Mouse (Mus musculus): Measurements from ENCODE around the gene Gm8947.
"Not testable (repeated sequence)": the region's sequence is repeated elsewhere in the genome, so short reads cannot be mapped to it uniquely, and the experiment has no call there.

The Gm8947 gene

GRCm38 (mm10) chr1:151203818-151204217 is 11.6 kb downstream of the Gm8947 start, which contains the start of gene 3110040M04Rik:
Gene 3110040M04Rik (plus strand): TSS chr1:151204121.
- not testable (repeated sequence) for H3K9me3 ChIP-seq (ENCODE audit: low read length); H3K36me3 ChIP-seq (ENCODE audit: insufficient read depth, low read length); H3K4me1 ChIP-seq (replicated peaks; ENCODE audit: low read depth, low read length); H3K4me3 ChIP-seq (replicated peaks; ENCODE audit: low read length); H3K27me3 ChIP-seq (ENCODE audit: insufficient read depth, low read length)

GRCm38 (mm10) chr1:151208493-151208892 is 16.3 kb downstream of the Gm8947 start:
- H3K4me3 ChIP-seq (replicated peaks; ENCODE audit: low read length); H3K4me1 ChIP-seq (replicated peaks; ENCODE audit: low read depth, low read length); H3K9me3 ChIP-seq (ENCODE audit: low read length); H3K27me3 ChIP-seq (ENCODE audit: insufficient read depth, low read length); H3K36me3 ChIP-seq (ENCODE audit: insufficient read depth, low read length): not testable (repeated sequence)

GRCm38 (mm10) chr1:151208944-151209343 is 16.8 kb downstream of the Gm8947 start:
- not testable (repeated sequence) for H3K36me3 ChIP-seq (ENCODE audit: insufficient read depth, low read length); H3K4me3 ChIP-seq (replicated peaks; ENCODE audit: low read length); H3K27me3 ChIP-seq (ENCODE audit: insufficient read depth, low read length); H3K4me1 ChIP-seq (replicated peaks; ENCODE audit: low read depth, low read length); H3K9me3 ChIP-seq (ENCODE audit: low read length)

GRCm38 (mm10) chr1:151209824-151210355 is 17.7 kb downstream of the Gm8947 start, which contains the start of gene Gm47996:
Gene Gm47996 (plus strand): TSS chr1:151210131.
- H3K27me3 ChIP-seq (ENCODE audit: insufficient read depth, low read length); H3K9me3 ChIP-seq (ENCODE audit: low read length); H3K4me1 ChIP-seq (replicated peaks; ENCODE audit: low read depth, low read length); H3K36me3 ChIP-seq (ENCODE audit: insufficient read depth, low read length); H3K4me3 ChIP-seq (replicated peaks; ENCODE audit: low read length): not testable (repeated sequence)

- not testable (repeated sequence) for H3K27me3 ChIP-seq (ENCODE audit: insufficient read depth, low read length); H3K4me3 ChIP-seq (replicated peaks; ENCODE audit: low read length); H3K9me3 ChIP-seq (ENCODE audit: low read length); H3K4me1 ChIP-seq (replicated peaks; ENCODE audit: low read depth, low read length); H3K36me3 ChIP-seq (ENCODE audit: insufficient read depth, low read length)
Observed at GRCm38 (mm10) chr1:151211666-151212065, 19.5 kb downstream of the Gm8947 start.

GRCm38 (mm10) chr1:151214862-151215261 is 22.7 kb downstream of the Gm8947 start:
- Histone ChIP-seq H3K9me3 (ENCODE audit: low read length) (no peaks in the 10 kb centered on the region), H3K4me3 (replicated peaks; ENCODE audit: low read length) (no peak overlapping the region), H3K4me1 (replicated peaks; ENCODE audit: low read depth, low read length) (peaks cover 15% of the 10 kb centered on the region), H3K36me3 (ENCODE audit: insufficient read depth, low read length) (no peaks in the 10 kb centered on the region), H3K27me3 (ENCODE audit: insufficient read depth, low read length) (no peaks in the 10 kb centered on the region)
- TF ChIP-seq POU5F1 (IDR thresholded peaks at IDR 0.05; ENCODE audit: borderline replicate concordance, low read length) (no peak), NANOG (IDR thresholded peaks at IDR 0.05; ENCODE audit: borderline replicate concordance, low read length) (no peak)

- no peaks in the 10 kb centered on the region for H3K36me3 ChIP-seq (ENCODE audit: insufficient read depth, low read length)
- no peaks in the 10 kb centered on the region for H3K27me3 ChIP-seq (ENCODE audit: insufficient read depth, low read length)
- TF ChIP-seq POU5F1 (IDR thresholded peaks at IDR 0.05; ENCODE audit: borderline replicate concordance, low read length) = no peak
- no peak for TF ChIP-seq NANOG (IDR thresholded peaks at IDR 0.05; ENCODE audit: borderline replicate concordance, low read length)
- TF ChIP-seq CTCF (conservative IDR thresholded peaks at IDR 0.05; ENCODE audit: low read length) = no peak
- no peaks in the 10 kb centered on the region for H3K9me3 ChIP-seq (ENCODE audit: low read length)
- no peak overlapping the region for H3K4me3 ChIP-seq (replicated peaks; ENCODE audit: low read length)
- H3K4me1 ChIP-seq (replicated peaks; ENCODE audit: low read depth, low read length) = peaks cover 22% of the 10 kb centered on the region
Observed at GRCm38 (mm10) chr1:151215985-151216384, 23.8 kb downstream of the Gm8947 start.

- Histone ChIP-seq H3K4me1 (replicated peaks; ENCODE audit: low read depth, low read length) (peaks cover 22% of the 10 kb centered on the region), H3K4me3 (replicated peaks; ENCODE audit: low read length) (no peak overlapping the region), H3K27me3 (ENCODE audit: insufficient read depth, low read length) (no peaks in the 10 kb centered on the region), H3K36me3 (ENCODE audit: insufficient read depth, low read length) (no peaks in the 10 kb centered on the region), H3K9me3 (ENCODE audit: low read length) (no peaks in the 10 kb centered on the region)
- no peak for TF ChIP-seq POU5F1 (IDR thresholded peaks at IDR 0.05; ENCODE audit: borderline replicate concordance, low read length)
- TF ChIP-seq CTCF (conservative IDR thresholded peaks at IDR 0.05; ENCODE audit: low read length) = no peak
- TF ChIP-seq NANOG (IDR thresholded peaks at IDR 0.05; ENCODE audit: borderline replicate concordance, low read length) = no peak
Observed at GRCm38 (mm10) chr1:151216417-151216816, 24.2 kb downstream of the Gm8947 start.

- no peak for TF ChIP-seq CTCF (conservative IDR thresholded peaks at IDR 0.05; ENCODE audit: low read length)
- no peaks in the 10 kb centered on the region for H3K9me3 ChIP-seq (ENCODE audit: low read length)
- H3K36me3 ChIP-seq (ENCODE audit: insufficient read depth, low read length) = no peaks in the 10 kb centered on the region
- H3K27me3 ChIP-seq (ENCODE audit: insufficient read depth, low read length) = no peaks in the 10 kb centered on the region
- no peak overlapping the region for H3K4me3 ChIP-seq (replicated peaks; ENCODE audit: low read length)
- H3K4me1 ChIP-seq (replicated peaks; ENCODE audit: low read depth, low read length) = peaks cover 22% of the 10 kb centered on the region
Observed at GRCm38 (mm10) chr1:151219045-151219444, 26.9 kb downstream of the Gm8947 start.

GRCm38 (mm10) chr1:151220098-151220497 is 27.9 kb downstream of the Gm8947 start:
- Histone ChIP-seq H3K4me3 (replicated peaks; ENCODE audit: low read length) (no peak overlapping the region), H3K9me3 (ENCODE audit: low read length) (no peaks in the 10 kb centered on the region), H3K36me3 (ENCODE audit: insufficient read depth, low read length) (no peaks in the 10 kb centered on the region), H3K27me3 (ENCODE audit: insufficient read depth, low read length) (no peaks in the 10 kb centered on the region), H3K4me1 (replicated peaks; ENCODE audit: low read depth, low read length) (peaks cover 22% of the 10 kb centered on the region)
- TF ChIP-seq CTCF (conservative IDR thresholded peaks at IDR 0.05; ENCODE audit: low read length) = no peak
- peak; percentile 80; the same call in 1 of the 2 replicates for TF ChIP-seq NANOG (IDR thresholded peaks at IDR 0.05; ENCODE audit: borderline replicate concordance, low read length)
- peak; percentile 69; the same call in 1 of the 2 replicates for TF ChIP-seq POU5F1 (IDR thresholded peaks at IDR 0.05; ENCODE audit: borderline replicate concordance, low read length)
